Mouse (Mus musculus): ENCODE data around the gene Sdr39u1. TPM values are rescaled to one million over a fixed set of nuclear protein-coding genes. Genes with fewer than 3 reads are reported as not detected.

Gene Sdr39u1
- total RNA-seq, 2 experiments from 2014 or later = 96.5 to 104 TPM

- no peak for DNase-seq (ENCODE audit: low spot score in 2 of 2)
These were observed 37.9 kb downstream of the Sdr39u1 start for GRCm38 (mm10) chr14:55862186-55862585.

- DNase-seq (ENCODE audit: low spot score in 2 of 2) = no peak
These were observed 42.5 kb downstream of the Sdr39u1 start for GRCm38 (mm10) chr14:55857588-55857987.

- DNase-seq (ENCODE audit: low spot score in 2 of 2) = no peak
These were observed 45.0 kb downstream of the Sdr39u1 start for GRCm38 (mm10) chr14:55855101-55855561.

- DNase-seq (ENCODE audit: low spot score in 2 of 2) = no peak
These were observed 45.5 kb downstream of the Sdr39u1 start for GRCm38 (mm10) chr14:55854406-55855100.

GRCm38 (mm10) chr14:55853621-55854285, 46.3 kb downstream of the Sdr39u1 start, which contains the start of gene Nynrin:
Gene Nynrin, plus strand, starts transcription at chr14:55854010.
- DNase-seq (ENCODE audit: low spot score in 2 of 2) = no peak

- no peak for DNase-seq (ENCODE audit: low spot score in 2 of 2)
These were observed 47.2 kb downstream of the Sdr39u1 start for GRCm38 (mm10) chr14:55852646-55853551.

- no peak for DNase-seq (ENCODE audit: low spot score in 2 of 2)
These were observed 49.2 kb downstream of the Sdr39u1 start for GRCm38 (mm10) chr14:55850885-55851284.

Other genes starting within 250 kb of the Sdr39u1 start
- gene Mdp1, start 239.8 kb downstream of the Sdr39u1 start, total RNA-seq (2021) = 10 to 100 TPM; 40.1 to 42.2 TPM
- gene Gmpr2, start 228.4 kb downstream of the Sdr39u1 start, total RNA-seq (2021) = 10 to 100 TPM; 20.1 to 22.8 TPM
- gene Nedd8, start 228.2 kb downstream of the Sdr39u1 start, total RNA-seq (2021) = 100 to 1,000 TPM; 318 to 349 TPM
- gene Tinf2, start 218.5 kb downstream of the Sdr39u1 start, total RNA-seq (2021) = 10 to 100 TPM; 14.8 to 19.7 TPM
- gene Tgm1, start 186.4 kb downstream of the Sdr39u1 start, total RNA-seq (2021) = not detected
- gene Rabggta, start 178.0 kb downstream of the Sdr39u1 start, total RNA-seq (2021) = 10 to 100 TPM; 47.1 to 51.2 TPM
- 10 to 100 TPM; 86.9 to 88.7 TPM for gene Dhrs1, start 154.6 kb downstream of the Sdr39u1 start, total RNA-seq (2021)
- 10 to 100 TPM; 10.7 to 11.6 TPM for gene Nop9, start 154.6 kb downstream of the Sdr39u1 start, total RNA-seq (2021)
- gene Cideb, start 141.8 kb downstream of the Sdr39u1 start, total RNA-seq (2021) = 1 to 10 TPM; 2.3 to 2.4 TPM
- gene Ltb4r2, start 138.9 kb downstream of the Sdr39u1 start, total RNA-seq (2021) = under 1 TPM; 0.26 to 0.52 TPM
- under 1 TPM in 1 of 2 experiments, not detected in 1; 0.33 TPM for gene Ltb4r1, start 134.3 kb downstream of the Sdr39u1 start, total RNA-seq (2021)
- gene Adcy4, start 116.2 kb downstream of the Sdr39u1 start, total RNA-seq (2021) = 1 to 10 TPM; 4.9 to 8.6 TPM
- 1 to 10 TPM in 1 of 2 experiments, under 1 TPM in 1; 0.44 to 1.7 TPM for gene Ripk3, start 111.4 kb downstream of the Sdr39u1 start, total RNA-seq (2021)
- 1 to 10 TPM; 3.0 to 3.3 TPM for gene Nfatc4, start 77.1 kb downstream of the Sdr39u1 start, total RNA-seq (2021)
- 1 to 10 TPM; 6.2 to 9.0 TPM for gene Nynrin, start 46.3 kb downstream of the Sdr39u1 start, total RNA-seq (2021)
- under 1 TPM; 0.16 to 0.23 TPM for gene Cbln3, start 15.9 kb downstream of the Sdr39u1 start, total RNA-seq (2021)
- 10 to 100 TPM; 12.3 to 13.0 TPM for gene Khnyn, start 15.3 kb downstream of the Sdr39u1 start, total RNA-seq (2021)
- not detected for gene Cma1, start 44.4 kb upstream of the Sdr39u1 start, total RNA-seq (2021)
- not detected for gene Cma2, start 50.7 kb upstream of the Sdr39u1 start, total RNA-seq (2021)
- not detected for gene Mcpt1, start 117.7 kb upstream of the Sdr39u1 start, total RNA-seq (2021)
- gene Mcpt9, start 130.2 kb upstream of the Sdr39u1 start, total RNA-seq (2021) = not detected
- not detected for gene Mcpt2, start 141.7 kb upstream of the Sdr39u1 start, total RNA-seq (2021)
- gene Mcpt4, start 162.0 kb upstream of the Sdr39u1 start, total RNA-seq (2021) = not detected
- not detected for gene Mcpt8, start 185.0 kb upstream of the Sdr39u1 start, total RNA-seq (2021)
- not detected for gene Ctsg, start 202.3 kb upstream of the Sdr39u1 start, total RNA-seq (2021)
- not detected for gene Gzme, start 220.3 kb upstream of the Sdr39u1 start, total RNA-seq (2021)
- gene Gzmd, start 232.3 kb upstream of the Sdr39u1 start, total RNA-seq (2021) = not detected